14 mouse cellular contexts compared by ENCODE assay signal in the genomic region with DNA sequence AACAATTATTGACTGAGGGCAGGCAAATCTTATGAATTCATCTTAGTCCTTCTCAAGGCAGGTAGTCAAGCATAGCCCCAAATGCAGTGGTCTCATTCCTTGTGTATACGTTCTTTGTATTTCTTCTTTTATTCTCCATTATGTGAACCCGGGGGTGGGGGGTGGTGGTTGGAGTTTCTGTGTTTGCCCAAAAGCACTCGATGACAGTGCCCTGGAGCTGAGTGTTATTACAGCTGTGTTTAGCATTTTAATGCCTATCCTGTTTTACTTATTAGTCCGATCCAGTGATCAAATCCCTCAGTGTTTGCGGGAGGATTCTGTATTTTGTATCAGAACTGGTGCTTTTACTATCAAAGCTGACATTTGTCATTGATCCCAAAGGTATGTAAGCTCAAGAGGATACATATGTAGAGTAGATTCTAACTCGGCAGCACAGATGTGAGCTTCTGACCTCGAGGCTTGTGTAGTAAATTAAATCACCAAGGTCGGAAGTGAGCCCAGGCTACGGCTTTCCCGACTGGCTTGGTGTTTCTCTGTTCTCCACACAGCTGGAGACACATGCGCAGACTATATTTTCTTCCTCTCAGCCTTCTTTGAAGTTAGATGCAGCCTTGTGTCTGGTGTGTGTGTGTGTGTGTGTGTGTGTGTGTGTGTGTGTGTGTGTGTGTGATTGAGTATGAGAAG.
A peak's percentile ranks its signal among the peaks of the same experiment; 100 is the strongest.
DNase-seq lines count a peak whose midpoint lies in the region; ATAC-seq and TF ChIP-seq lines count a peak whose summit lies in the region.
"Had no signal": no experiment of that assay in that cellular context is flagged by ENCODE, and none has a peak within 500 bp of the region (broad histone marks: within the 10 kb centered on the region; RNA-seq: fewer than 3 reads in every experiment).

No protein-coding gene starts in this region.

- H3K4me1 ChIP-seq in forebrain, embryonic 15.5 days = peaks cover 14% of the 10 kb centered on the region
- no peaks in the 10 kb centered on the region; the same call in 1 of the 2 replicates for H3K4me1 ChIP-seq in forebrain, embryonic 12.5 days
- no peaks in the 10 kb centered on the region for H3K4me1 ChIP-seq in neural tube, embryonic 11.5 days (ENCODE audit: control insufficient read depth, insufficient read depth, low read length)
- H3K4me1 ChIP-seq in intestine, postnatal 0 days (replicated peaks; ENCODE audit: control insufficient read depth, insufficient read depth, low read length) = no peaks in the 10 kb centered on the region
- H3K4me1 ChIP-seq: megakaryocyte, embryonic 14.5 days had no signal

- H3K9me3 ChIP-seq in forebrain, embryonic 15.5 days = no peaks in the 10 kb centered on the region
- no peaks in the 10 kb centered on the region for H3K9me3 ChIP-seq in forebrain, embryonic 12.5 days
- H3K9me3 ChIP-seq in neural tube, embryonic 11.5 days (ENCODE audit: control insufficient read depth, low read length) = no peaks in the 10 kb centered on the region
- no peaks in the 10 kb centered on the region for H3K9me3 ChIP-seq in intestine, postnatal 0 days (ENCODE audit: control insufficient read depth)
- H3K9me3 ChIP-seq: megakaryocyte, embryonic 14.5 days had no signal

- intact Hi-C loops in left cerebral cortex, adult 2 months (cut with DNase I) = no loop called here
- intact Hi-C loops in gastrocnemius, postnatal 14 days (cut with DNase I; ENCODE audit: low total_unique reads) = no loop called here

- peak overlapping the region; percentile 65 for H3K27ac ChIP-seq in forebrain, embryonic 15.5 days (replicated peaks)
- H3K27ac ChIP-seq in forebrain, embryonic 12.5 days = no peak overlapping the region
- H3K27ac ChIP-seq in neural tube, embryonic 11.5 days (ENCODE audit: low read depth, low read length) = no peak overlapping the region
- H3K27ac ChIP-seq in intestine, postnatal 0 days (ENCODE audit: low read depth, low read length) = no peak overlapping the region
- H3K27ac ChIP-seq in left cerebral cortex, adult 2 months = no peak overlapping the region

- ATAC-seq in forebrain, embryonic 15.5 days (replicated peaks) = no peak
- ATAC-seq in forebrain, embryonic 12.5 days (ENCODE audit: low FRiP score) = no peak
- no peak for ATAC-seq in neural tube, embryonic 11.5 days (ENCODE audit: insufficient read depth, low FRiP score, low TSS enrichment)
- ATAC-seq in intestine, postnatal 0 days = no peak

- no peak overlapping the region for H3K4me3 ChIP-seq in forebrain, embryonic 15.5 days
- H3K4me3 ChIP-seq in forebrain, embryonic 12.5 days (replicated peaks) = no peak overlapping the region
- no peak overlapping the region for H3K4me3 ChIP-seq in neural tube, embryonic 11.5 days (ENCODE audit: low read depth, low read length)
- no peak overlapping the region for H3K4me3 ChIP-seq in intestine, postnatal 0 days (ENCODE audit: low read depth, low read length)
- no peak overlapping the region for H3K4me3 ChIP-seq in left cerebral cortex, adult 2 months
- H3K4me3 ChIP-seq: megakaryocyte, embryonic 14.5 days had no signal

- no peak overlapping the region for H3K9ac ChIP-seq in forebrain, embryonic 15.5 days (replicated peaks)
- no peak overlapping the region for H3K9ac ChIP-seq in forebrain, embryonic 12.5 days
- no peak overlapping the region for H3K9ac ChIP-seq in neural tube, embryonic 11.5 days (ENCODE audit: low read length)
- H3K9ac ChIP-seq in intestine, postnatal 0 days (ENCODE audit: low read depth, low read length) = no peak overlapping the region
- H3K9ac ChIP-seq: liver, postnatal 0 days had no signal

- no peaks in the 10 kb centered on the region for H3K27me3 ChIP-seq in forebrain, embryonic 15.5 days
- no peaks in the 10 kb centered on the region for H3K27me3 ChIP-seq in forebrain, embryonic 12.5 days
- no peaks in the 10 kb centered on the region for H3K27me3 ChIP-seq in neural tube, embryonic 11.5 days (ENCODE audit: control insufficient read depth, insufficient read depth, low read length)
- no peaks in the 10 kb centered on the region for H3K27me3 ChIP-seq in intestine, postnatal 0 days (replicated peaks; ENCODE audit: control insufficient read depth, insufficient read depth, low read length)
- H3K27me3 ChIP-seq: megakaryocyte, embryonic 14.5 days had no signal

- DNase-seq in neural tube, embryonic 11.5 days (ENCODE audit: low spot score) = peak; percentile 27
- no peak for DNase-seq in neural tube, embryonic 10.5 days (ENCODE audit: extremely low spot score, low spot score)
- DNase-seq in left cerebral cortex, adult 2 months (ENCODE audit: extremely low spot score in 1 of 2, low spot score in 2 of 2) = no peak
- DNase-seq in gastrocnemius, postnatal 14 days = no peak
- DNase-seq in spleen, postnatal 4 days (ENCODE audit: low spot score in 2 of 2) = no peak
- DNase-seq: B cell, adult 2 months; cerebellum, adult 8-10 months; gastrocnemius, postnatal 25 days; liver, postnatal 0 days; right cerebral cortex, postnatal 25 days had no signal

- TF ChIP-seq CTCF in intestine, postnatal 0 days (IDR thresholded peaks at IDR 0.05; ENCODE audit: low read depth) = no peak
- no peak for TF ChIP-seq CTCF in left cerebral cortex, adult 2 months (IDR thresholded peaks at IDR 0.05)

- no peaks in the 10 kb centered on the region for H3K36me3 ChIP-seq in forebrain, embryonic 15.5 days
- H3K36me3 ChIP-seq in forebrain, embryonic 12.5 days (replicated peaks) = no peaks in the 10 kb centered on the region
- H3K36me3 ChIP-seq in neural tube, embryonic 11.5 days (ENCODE audit: control insufficient read depth, insufficient read depth, low read length) = no peaks in the 10 kb centered on the region
- H3K36me3 ChIP-seq in intestine, postnatal 0 days (ENCODE audit: control insufficient read depth, insufficient read depth) = no peaks in the 10 kb centered on the region

- 77% methylated on average over 11 of the region's 11 CpGs for WGBS in forebrain, embryonic 15.5 days
- WGBS in forebrain, embryonic 12.5 days = 75% methylated on average over 11 of the region's 11 CpGs
- 57% methylated on average over 11 of the region's 11 CpGs for WGBS in neural tube, embryonic 11.5 days
- 59% methylated on average over 11 of the region's 11 CpGs for WGBS in intestine, postnatal 0 days

- H3K4me2 ChIP-seq in forebrain, embryonic 15.5 days (replicated peaks) = no peak overlapping the region
- H3K4me2 ChIP-seq in forebrain, embryonic 12.5 days = no peak overlapping the region
- no peak overlapping the region for H3K4me2 ChIP-seq in neural tube, embryonic 11.5 days (ENCODE audit: low read depth)
- peak overlapping the region; percentile 48; the same call in 1 of the 2 replicates for H3K4me2 ChIP-seq in intestine, postnatal 0 days (replicated peaks; ENCODE audit: low read depth)
